ENCODE assay signal across 11 mouse cellular contexts in genomic region chr5:142761326-142761983, GRCm38 (mm10). TPM values are rescaled to one million over a fixed set of nuclear protein-coding genes. Genes with fewer than 3 reads are reported as not detected.
DNase-seq lines count a peak whose midpoint lies in the region; ATAC-seq and TF ChIP-seq lines count a peak whose summit lies in the region.
"Had no signal": no experiment of that assay in that cellular context is flagged by ENCODE, and none has a peak within 500 bp of the region (broad histone marks: within the 10 kb centered on the region; RNA-seq: fewer than 3 reads in every experiment).

No protein-coding gene starts in this region.

- no peaks in the 10 kb centered on the region for H3K27me3 ChIP-seq in neural tube, embryonic 13.5 days
- H3K27me3 ChIP-seq in stomach, postnatal 0 days (ENCODE audit: control insufficient read depth, insufficient read depth, low read length) = no peaks in the 10 kb centered on the region
- H3K27me3 ChIP-seq: liver, embryonic 15.5 days had no signal

- no peak overlapping the region for H3K4me3 ChIP-seq in neural tube, embryonic 13.5 days
- no peak overlapping the region for H3K4me3 ChIP-seq in stomach, postnatal 0 days (ENCODE audit: low read depth, low read length)
- H3K4me3 ChIP-seq: liver, embryonic 15.5 days had no signal

- no peak for TF ChIP-seq CTCF in stomach, postnatal 0 days (IDR thresholded peaks at IDR 0.05; ENCODE audit: low read depth)

- H3K4me1 ChIP-seq in neural tube, embryonic 13.5 days (replicated peaks) = peaks cover 24% of the 10 kb centered on the region
- H3K4me1 ChIP-seq in stomach, postnatal 0 days (replicated peaks; ENCODE audit: control insufficient read depth, insufficient read depth) = no peaks in the 10 kb centered on the region
- H3K4me1 ChIP-seq: liver, embryonic 15.5 days had no signal

- peak overlapping the region; percentile 86 for H3K27ac ChIP-seq in neural tube, embryonic 13.5 days (replicated peaks)
- no peak overlapping the region for H3K27ac ChIP-seq in stomach, postnatal 0 days (replicated peaks)
- H3K27ac ChIP-seq: liver, embryonic 15.5 days had no signal

- peak; percentile 74 for DNase-seq in brain, embryonic 18.5 days (ENCODE audit: low read depth, low spot score)
- peak; percentile 72 to 73 for DNase-seq in cerebellum, postnatal 36 days
- peak; percentile 79 to 83 for DNase-seq in layer of hippocampus, adult 8-10 months (ENCODE audit: low spot score in 2 of 2)
- no peak for DNase-seq in kidney, adult 18-20 months
- DNase-seq in stomach, postnatal 0 days (ENCODE audit: low spot score) = no peak
- no peak for DNase-seq in retina, postnatal 1 day
- DNase-seq: spleen, adult 18-20 months had no signal

- H3K4me2 ChIP-seq in neural tube, embryonic 13.5 days = no peak overlapping the region
- H3K4me2 ChIP-seq in stomach, postnatal 0 days (replicated peaks; ENCODE audit: low read depth) = no peak overlapping the region
- H3K4me2 ChIP-seq: liver, embryonic 15.5 days had no signal

- no peaks in the 10 kb centered on the region for H3K9me3 ChIP-seq in neural tube, embryonic 13.5 days
- H3K9me3 ChIP-seq in stomach, postnatal 0 days (ENCODE audit: control insufficient read depth, low read length) = no peaks in the 10 kb centered on the region
- H3K9me3 ChIP-seq: G1E; liver, embryonic 15.5 days had no signal

- 0 out of 2 replicates have a peak overlapping the region, but pooled peaks have one; percentile 14 for H3K9ac ChIP-seq in neural tube, embryonic 13.5 days
- no peak overlapping the region for H3K9ac ChIP-seq in stomach, postnatal 0 days (ENCODE audit: low read length)
- H3K9ac ChIP-seq: liver, embryonic 15.5 days had no signal

- peak; percentile 53 for ATAC-seq in neural tube, embryonic 13.5 days (ENCODE audit: low read depth)
- no peak for ATAC-seq in stomach, postnatal 0 days (ENCODE audit: low FRiP score, low TSS enrichment)
- no peak for ATAC-seq in megakaryocyte-erythroid progenitor cell, adult 5-6 weeks (replicated peaks; ENCODE audit: low FRiP score, low TSS enrichment, poor library complexity, severe bottlenecking)

- peaks cover 100% of the 10 kb centered on the region for H3K36me3 ChIP-seq in neural tube, embryonic 13.5 days
- peaks cover 49% of the 10 kb centered on the region for H3K36me3 ChIP-seq in stomach, postnatal 0 days (ENCODE audit: control insufficient read depth, insufficient read depth, low read length)

- TF ChIP-seq EP300 in stomach, postnatal 0 days (optimal IDR thresholded peaks at IDR 0.05) = no peak

- WGBS in neural tube, embryonic 13.5 days = 66% methylated on average over 16 of the region's 16 CpGs
- WGBS in stomach, postnatal 0 days = 67% methylated on average over 16 of the region's 16 CpGs

RNA-seq across cellular contexts. Expression of gene Tnrc18, which starts 56.0 kb away (rescaled TPM):
- total RNA-seq in layer of hippocampus, adult 8-10 months (2022) = 100 to 1,000 TPM; 131 to 153 (median 136) TPM
- polyA plus RNA-seq in neural tube, embryonic 13.5 days (2015; fragmentation: Nextera tagmentation; extraction: Ambion mirVana) = 30.3 and 31.1 TPM in 2 replicates
- 12.0 and 12.5 TPM in 2 replicates for polyA plus RNA-seq in stomach, postnatal 0 days (2015; fragmentation: Nextera tagmentation; extraction: Ambion mirVana)
- total RNA-seq in megakaryocyte-erythroid progenitor cell, adult 5-6 weeks (2014; fragmentation: Nextera tagmentation) = 8.8 and 11.7 TPM in 2 replicates
- 0.85 and 4.2 TPM in 2 replicates for total RNA-seq in megakaryocyte-erythroid progenitor cell, adult 5-6 weeks (2017)

Comparison
In these comparisons a context has a peak if more than half of its experiments do, and no peak if none do; other contexts are left out.
1. DNase-seq: peak in brain, embryonic 18.5 days (single experiment), cerebellum, postnatal 36 days (2 of 2) and layer of hippocampus, adult 8-10 months (2 of 2); none in kidney, adult 18-20 months (single experiment), stomach, postnatal 0 days (single experiment) and retina, postnatal 1 day (single experiment).
2. RNA of gene Tnrc18, which starts 56.0 kb away (total RNA-seq): 131 to 153 TPM in layer of hippocampus, adult 8-10 months; 0.85 to 11.7 TPM in megakaryocyte-erythroid progenitor cell, adult 5-6 weeks; every median in the first group is over 10 times any median in the second.